Mouse (Mus musculus) midbrain, embryonic 13.5 days (tissue): ENCODE measurements around the gene Peg3. TPM values are rescaled to one million over a fixed set of nuclear protein-coding genes. Genes with fewer than 3 reads are reported as not detected.

Experiments used
- ATAC-seq: fragments of 200-750 bp; cut with Nextera tagmentation; 2 replicates; pipeline ENCODE4 v1.8.0; 2017; ENCODE audit warnings: mild to moderate bottlenecking, moderate TSS enrichment, moderate library complexity
- H3K27ac ChIP-seq: fragments of 300-500 bp; sonication (generic); 2 replicates; pipeline ENCODE4 v1.5.1; 2015; ENCODE audit warnings: inconsistent platforms, mild to moderate bottlenecking, moderate library complexity
- H3K27me3 ChIP-seq: fragments of 300-500 bp; sonication (generic); 2 replicates; pipeline ENCODE4 v1.6.1; 2015; ENCODE audit warnings: mild to moderate bottlenecking, inconsistent platforms
- H3K36me3 ChIP-seq: fragments of 300-500 bp; sonication (generic); 2 replicates; pipeline ENCODE4 v1.6.1; 2015; ENCODE audit warnings: mild to moderate bottlenecking, inconsistent platforms
- H3K4me1 ChIP-seq: fragments of 300-500 bp; sonication (generic); replicated peaks from 2 replicates; pipeline ENCODE4 v1.6.1; 2015; ENCODE audit warnings: inconsistent platforms
- H3K4me2 ChIP-seq: fragments of 300-500 bp; sonication (generic); replicated peaks from 2 replicates; pipeline ENCODE4 v1.6.1; 2015; ENCODE audit warnings: moderate library complexity, mild to moderate bottlenecking, inconsistent platforms
- H3K4me3 ChIP-seq: fragments of 300-500 bp; sonication (generic); replicated peaks from 2 replicates; pipeline ENCODE4 v1.5.1; 2015; ENCODE audit warnings: mild to moderate bottlenecking, inconsistent platforms
- H3K9ac ChIP-seq: fragments of 300-500 bp; sonication (generic); replicated peaks from 2 replicates; pipeline ENCODE4 v1.6.1; 2015; ENCODE audit warnings: mild to moderate bottlenecking, inconsistent platforms
- H3K9me3 ChIP-seq: fragments of 300-500 bp; sonication (generic); 2 replicates; pipeline ENCODE4 v1.6.1; 2016; ENCODE audit warnings: mild to moderate bottlenecking, inconsistent platforms
- WGBS: fragments of 180-500 bp; shearing (Covaris S2); methylation state at CpG from one replicate; pipeline ENCODE4 v1.1.7; 2015; 5-methylcytosine and 5-hydroxymethylcytosine counted together
- polyA plus RNA-seq: library from polyadenylated mRNA; unstranded; fragments of >200 nt; fragmentation: Nextera tagmentation; extraction: Ambion mirVana; gene quantifications from 2 replicates; pipeline ENCODE4 v1.2.1, GENCODE M21; 2015

Gene Peg3
- polyA plus RNA-seq, 1 experiment from 2014 or later, result 82.9 TPM

DNA sequence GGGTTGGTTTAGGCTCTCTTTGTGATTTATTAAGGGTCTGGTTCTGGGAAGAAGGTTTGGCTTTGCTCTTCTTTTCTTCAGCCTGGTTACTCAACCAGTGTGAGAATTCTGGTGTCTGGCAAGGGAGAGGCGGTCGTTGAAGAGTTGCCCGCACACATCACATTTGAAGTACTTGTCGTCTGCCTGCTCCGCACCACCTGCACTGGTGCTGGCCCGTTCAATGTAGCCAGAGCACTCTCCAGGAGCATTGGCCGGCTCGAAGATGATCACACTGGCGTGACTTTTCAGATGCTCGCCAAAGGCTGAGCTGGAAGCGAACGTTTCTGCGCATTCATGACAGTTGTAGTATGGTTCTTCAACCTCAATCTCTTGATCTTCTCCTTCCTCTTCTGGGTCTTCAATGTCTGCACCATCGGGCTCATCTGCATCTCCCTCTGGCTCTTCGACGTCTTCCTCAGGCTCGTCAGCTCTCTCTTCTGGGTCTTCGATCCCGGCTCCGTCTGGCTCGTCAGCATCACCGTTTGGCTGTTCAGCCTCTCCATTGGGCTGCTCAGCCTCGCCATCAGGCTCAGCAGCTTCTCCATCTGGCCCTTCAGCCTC, 22.7 kb downstream of the Peg3 start:
- Histone ChIP-seq H3K4me2 (no peak overlapping the region), H3K4me3 (no peak overlapping the region), H3K27ac (no peak overlapping the region), H3K36me3 (peaks cover 62% of the 10 kb centered on the region), H3K9me3 (no peaks in the 10 kb centered on the region), H3K9ac (no peak overlapping the region), H3K27me3 (no peaks in the 10 kb centered on the region), H3K4me1 (no peaks in the 10 kb centered on the region)
- no peak for ATAC-seq
- 92% methylated on average over 23 of the region's 23 CpGs for WGBS

DNA sequence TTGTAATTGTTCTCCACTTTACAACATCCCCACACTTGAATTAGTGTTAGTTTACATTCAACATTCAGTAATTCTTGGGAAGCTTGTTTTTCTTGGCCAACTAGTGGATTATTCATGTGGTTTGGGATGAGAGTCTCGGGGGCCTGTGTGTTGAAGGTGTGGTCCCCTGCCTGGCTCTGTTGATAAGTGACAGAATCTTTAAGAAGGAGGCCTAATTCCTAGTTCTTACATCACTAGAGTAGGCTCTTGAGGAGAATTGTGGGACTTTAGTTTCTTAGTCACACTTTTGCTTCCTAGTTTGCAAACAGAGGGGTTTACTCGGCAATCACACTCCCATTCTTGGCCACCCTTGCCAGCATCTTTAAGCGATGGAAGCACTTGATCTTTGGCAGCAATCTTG, 31.0 kb downstream of the Peg3 start:
- Histone ChIP-seq H3K4me1 (0 out of 2 replicates have a peak, but pooled peaks cover 3% of the 10 kb centered on the region), H3K27ac (no peak overlapping the region), H3K4me2 (no peak overlapping the region), H3K27me3 (peaks cover 4% of the 10 kb centered on the region; the same call in 1 of the 2 replicates), H3K9me3 (no peaks in the 10 kb centered on the region), H3K36me3 (peaks cover 6% of the 10 kb centered on the region; the same call in 1 of the 2 replicates), H3K4me3 (no peak overlapping the region), H3K9ac (no peak overlapping the region)
- 74% methylated on average over 3 of the region's 3 CpGs for WGBS
- no peak for ATAC-seq

DNA sequence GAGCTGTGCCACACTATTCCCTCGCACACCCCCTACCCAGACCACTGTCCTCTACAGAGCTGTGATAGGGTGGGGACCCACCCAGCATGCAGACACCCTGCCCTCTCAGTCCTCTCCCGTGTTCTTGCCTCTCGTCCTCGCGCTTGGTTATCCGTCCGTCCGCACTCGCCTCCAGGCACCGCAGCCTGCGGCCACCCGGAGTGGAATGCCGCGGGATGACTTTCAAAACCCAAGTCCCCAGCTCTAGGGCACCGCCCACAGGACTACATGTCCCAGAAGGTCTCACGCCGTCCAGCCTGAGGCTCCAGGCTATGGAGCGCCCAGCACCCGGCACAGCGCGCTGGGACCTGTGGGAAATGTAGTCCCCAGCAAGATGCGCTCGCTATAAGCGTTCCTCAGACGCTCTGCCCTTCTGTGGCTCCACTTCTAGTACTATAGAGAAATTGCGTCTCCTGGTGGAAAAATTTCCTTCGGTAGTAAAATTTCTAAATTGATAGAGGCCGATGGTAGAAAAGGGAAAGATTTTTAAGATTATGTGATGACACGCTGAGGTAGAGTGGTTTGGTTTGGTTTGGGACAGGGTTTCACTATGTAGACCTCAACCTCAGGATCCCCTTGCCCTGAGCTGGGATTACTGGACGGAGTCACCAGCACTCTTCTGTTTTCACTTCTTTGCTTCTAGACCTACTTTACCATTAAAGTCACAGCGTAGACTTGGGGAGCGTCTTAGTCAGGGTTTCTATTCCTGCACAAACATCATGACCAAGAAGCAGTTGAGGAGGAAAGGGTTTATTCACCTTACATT, 33.8 kb downstream of the Peg3 start, which contains the start of gene Zim1:
Gene Zim1, minus strand, starts transcription at position 210 of the 805 bp plus-strand sequence.
- Histone ChIP-seq H3K27me3 (peaks cover 4% of the 10 kb centered on the region; the same call in 1 of the 2 replicates), H3K36me3 (no peaks in the 10 kb centered on the region), H3K4me3 (peak within 1 kb of the TSS; percentile 50), H3K9me3 (no peaks in the 10 kb centered on the region), H3K9ac (peak within 1 kb of the TSS; percentile 44), H3K4me1 (0 out of 2 replicates have a peak, but pooled peaks cover 3% of the 10 kb centered on the region), H3K4me2 (peak within 1 kb of the TSS; percentile 74), H3K27ac (no peak within 1 kb of the TSS)
- WGBS, result 10% methylated on average over 32 of the region's 32 CpGs
- ATAC-seq, result peak; percentile 100

DNA sequence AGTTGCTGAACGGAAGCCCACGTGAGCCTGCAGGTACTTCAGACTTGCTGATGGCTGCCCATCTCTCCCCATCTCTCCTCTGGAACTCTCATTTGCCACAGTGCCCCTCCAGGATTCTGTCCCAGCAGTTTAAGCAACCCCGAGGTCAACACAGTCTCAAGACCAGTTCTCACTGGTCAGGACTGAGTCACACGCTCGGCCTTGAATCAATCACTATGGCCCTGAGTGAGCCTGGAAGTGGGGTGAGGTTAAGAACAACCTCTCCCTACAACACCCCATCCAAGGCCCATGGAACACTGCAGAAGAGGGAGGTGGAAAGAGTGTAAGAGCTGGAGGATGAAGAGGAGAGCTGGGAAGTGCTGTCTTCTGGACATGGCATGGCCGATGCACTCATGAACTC, 44.7 kb downstream of the Peg3 start:
- WGBS, result 96% methylated on average over 6 of the region's 6 CpGs
- ATAC-seq, result 0 out of 2 replicates have a peak, but pooled peaks have one; percentile 48

DNA sequence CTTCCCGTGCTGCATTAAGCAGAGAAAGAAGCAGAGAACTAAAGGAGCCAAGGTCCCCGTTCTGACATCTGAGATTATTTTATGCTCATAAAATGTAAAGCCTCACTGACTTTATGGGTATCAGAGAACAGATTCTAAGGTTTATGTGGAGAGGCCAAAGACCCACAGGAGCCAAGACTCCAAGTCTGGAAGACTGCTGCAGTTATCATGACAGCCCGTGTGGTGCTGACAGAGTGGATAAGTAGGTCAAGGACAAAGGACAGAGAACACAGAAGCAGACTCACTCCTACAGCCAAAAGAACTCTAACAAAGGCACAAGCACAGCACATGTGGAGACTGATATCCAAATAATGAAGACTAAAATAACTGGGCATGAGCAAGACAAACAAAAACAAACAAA, 63.5 kb downstream of the Peg3 start:
- 74% methylated on average over 3 of the region's 3 CpGs for WGBS

More for the DNA sequence above, 44.7 kb downstream of the Peg3 start:
- no peaks in the 10 kb centered on the region for H3K4me1 ChIP-seq
- H3K27ac ChIP-seq, result no peak overlapping the region
- no peak overlapping the region for H3K4me3 ChIP-seq
- no peak overlapping the region for H3K4me2 ChIP-seq
- H3K9ac ChIP-seq, result no peak overlapping the region
- no peaks in the 10 kb centered on the region for H3K27me3 ChIP-seq
- no peaks in the 10 kb centered on the region for H3K9me3 ChIP-seq
- no peaks in the 10 kb centered on the region for H3K36me3 ChIP-seq

DNA sequence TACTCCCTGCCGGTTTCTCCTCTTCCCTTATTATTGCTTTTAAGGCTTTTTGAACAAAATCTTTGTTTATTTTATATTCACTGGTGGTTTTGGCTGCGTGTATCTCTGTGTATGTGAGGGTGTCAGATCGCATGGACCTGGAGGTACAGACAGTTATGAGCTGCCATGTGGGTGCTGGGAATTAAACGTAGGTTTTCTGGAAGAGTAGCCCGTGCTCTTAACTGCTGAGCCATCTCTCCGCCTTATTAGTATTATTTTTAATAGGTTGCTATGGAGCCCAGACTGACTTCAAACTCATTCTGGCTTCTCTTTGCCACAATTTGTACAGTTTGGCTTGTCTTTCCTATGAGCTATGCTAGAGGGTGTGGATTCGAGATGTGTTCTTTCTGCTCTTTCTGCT, 66.8 kb downstream of the Peg3 start:
- H3K36me3 ChIP-seq, result no peaks in the 10 kb centered on the region
- H3K27me3 ChIP-seq, result no peaks in the 10 kb centered on the region
- 85% methylated on average over 7 of the region's 7 CpGs for WGBS
- H3K9ac ChIP-seq, result no peak overlapping the region
- no peak overlapping the region for H3K27ac ChIP-seq
- H3K4me2 ChIP-seq, result no peak overlapping the region
- H3K4me3 ChIP-seq, result no peak overlapping the region
- ATAC-seq, result no peak
- no peaks in the 10 kb centered on the region for H3K9me3 ChIP-seq
- no peaks in the 10 kb centered on the region for H3K4me1 ChIP-seq

More for the DNA sequence above, 63.5 kb downstream of the Peg3 start:
- Histone ChIP-seq H3K4me1 (no peaks in the 10 kb centered on the region), H3K4me3 (no peak overlapping the region), H3K9me3 (no peaks in the 10 kb centered on the region), H3K36me3 (no peaks in the 10 kb centered on the region), H3K9ac (no peak overlapping the region), H3K27me3 (no peaks in the 10 kb centered on the region), H3K27ac (no peak overlapping the region), H3K4me2 (no peak overlapping the region)
- ATAC-seq, result no peak

DNA sequence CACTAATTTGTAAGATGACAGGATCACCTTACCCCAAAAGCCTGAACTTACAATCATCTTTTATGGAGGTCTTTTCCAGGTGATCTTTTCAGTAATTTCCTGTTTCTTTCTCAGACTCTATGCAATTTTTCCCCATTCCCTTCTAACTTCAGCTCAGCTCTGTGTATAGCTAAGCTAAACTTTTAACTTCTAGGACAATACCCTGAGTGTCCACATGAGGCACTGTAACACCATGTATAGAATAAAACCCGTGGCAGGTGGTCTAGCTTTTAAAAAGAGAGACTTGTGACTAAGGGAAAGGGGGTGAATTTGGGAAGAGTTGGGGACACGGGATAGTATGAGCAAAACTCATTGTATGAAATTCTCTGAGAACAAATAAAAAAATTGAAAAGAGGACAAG, 70.6 kb downstream of the Peg3 start:
- Histone ChIP-seq H3K4me2 (no peak overlapping the region), H3K9ac (no peak overlapping the region), H3K36me3 (no peaks in the 10 kb centered on the region), H3K9me3 (no peaks in the 10 kb centered on the region), H3K4me1 (no peaks in the 10 kb centered on the region), H3K4me3 (no peak overlapping the region), H3K27me3 (no peaks in the 10 kb centered on the region), H3K27ac (no peak overlapping the region)
- 17% methylated on average over 2 of the region's 2 CpGs for WGBS
- no peak for ATAC-seq

DNA sequence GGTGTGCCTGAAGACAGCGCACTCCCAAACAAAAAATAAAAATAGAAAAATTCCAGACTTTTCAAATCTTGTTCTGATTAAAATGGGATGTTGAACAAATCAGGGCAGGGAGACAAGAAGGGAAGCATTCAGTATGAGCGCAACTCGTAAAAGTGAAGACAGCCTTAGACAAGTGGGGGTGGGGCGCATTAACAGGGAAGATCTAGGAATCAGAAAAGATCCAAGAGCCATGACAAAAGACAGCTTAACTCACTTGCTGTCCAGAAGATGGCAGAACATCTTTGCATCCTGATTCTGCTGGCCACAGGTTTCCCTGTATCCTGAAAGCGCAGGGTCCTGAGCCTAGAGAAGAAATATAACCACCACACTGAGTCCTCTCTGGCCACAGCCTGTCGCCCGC, 71.6 kb downstream of the Peg3 start:
- H3K4me1 ChIP-seq, result no peaks in the 10 kb centered on the region
- H3K27ac ChIP-seq, result no peak overlapping the region
- no peak overlapping the region for H3K4me3 ChIP-seq
- H3K9ac ChIP-seq, result no peak overlapping the region
- no peak overlapping the region for H3K4me2 ChIP-seq
- WGBS, result 90% methylated on average over 7 of the region's 7 CpGs
- no peaks in the 10 kb centered on the region for H3K9me3 ChIP-seq
- H3K36me3 ChIP-seq, result no peaks in the 10 kb centered on the region
- ATAC-seq, result no peak
- H3K27me3 ChIP-seq, result no peaks in the 10 kb centered on the region

Other genes with a start within 250 kb of the Peg3 start
- not detected in 2 replicates for gene Olfr5, start 243.5 kb downstream of the Peg3 start, polyA plus RNA-seq
- gene Olfr1347, start 230.7 kb downstream of the Peg3 start, polyA plus RNA-seq, result not detected in 2 replicates
- gene Olfr1348, start 221.7 kb downstream of the Peg3 start, polyA plus RNA-seq, result not detected in 2 replicates
- gene Olfr1349, start 207.5 kb downstream of the Peg3 start, polyA plus RNA-seq, result not detected in 2 replicates
- gene Olfr1350, start 165.6 kb downstream of the Peg3 start, polyA plus RNA-seq, result not detected in 2 replicates
- gene Zim1, start 34.0 kb downstream of the Peg3 start, polyA plus RNA-seq, result 1.7 and 2.3 TPM in 2 replicates
- 31.1 and 35.2 TPM in 2 replicates for gene Usp29, start 147 bp upstream of the Peg3 start, polyA plus RNA-seq